ENCODE assay signal across 23 mouse cellular contexts in the genomic region with DNA sequence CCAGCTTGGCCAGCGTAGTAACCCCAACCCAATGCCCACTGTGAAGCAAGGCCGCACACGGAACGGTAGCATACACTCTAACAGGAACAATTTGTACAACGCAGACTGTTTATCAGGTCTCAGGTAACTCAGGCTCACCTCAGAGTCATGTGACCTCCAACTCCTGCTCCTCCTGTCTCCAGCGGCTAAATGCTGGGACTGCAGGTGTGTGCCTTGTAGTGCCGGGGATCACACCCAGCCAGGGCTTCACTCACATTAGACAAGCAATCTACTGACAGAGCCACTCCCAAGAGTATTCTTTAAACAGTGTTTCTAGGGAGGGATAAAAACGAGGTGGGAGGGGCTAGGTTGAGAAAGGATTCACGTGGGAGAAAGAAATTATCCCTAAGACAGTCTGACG. TPM values are rescaled to one million over a fixed set of nuclear protein-coding genes. Genes with fewer than 3 reads are reported as not detected.
DNase-seq lines count a peak whose midpoint lies in the region; ATAC-seq and TF ChIP-seq lines count a peak whose summit lies in the region.
"Had no signal": no experiment of that assay in that cellular context is flagged by ENCODE, and none has a peak within 500 bp of the region (broad histone marks: within the 10 kb centered on the region; RNA-seq: fewer than 3 reads in every experiment).

No protein-coding gene starts in this region.

- no peak overlapping the region for H3K9ac ChIP-seq in heart, embryonic 11.5 days (ENCODE audit: low read depth, low read length)
- no peak overlapping the region for H3K9ac ChIP-seq in intestine, embryonic 15.5 days
- H3K9ac ChIP-seq: embryonic facial prominence, embryonic 13.5 days; forebrain, embryonic 12.5 days; hindbrain, embryonic 12.5 days had no signal

- WGBS in heart, embryonic 10.5 days: 87% methylated on average over 10 of the region's 10 CpGs
- WGBS in heart, embryonic 11.5 days (ENCODE audit: insufficient replicate concordance): 84% methylated on average over 10 of the region's 10 CpGs
- WGBS in intestine, embryonic 15.5 days: 76% methylated on average over 10 of the region's 10 CpGs

- H3K9me3 ChIP-seq in heart, embryonic 10.5 days: no peaks in the 10 kb centered on the region
- H3K9me3 ChIP-seq in heart, embryonic 11.5 days (replicated peaks; ENCODE audit: control insufficient read depth, low read length): no peaks in the 10 kb centered on the region
- H3K9me3 ChIP-seq in intestine, embryonic 15.5 days: no peaks in the 10 kb centered on the region
- H3K9me3 ChIP-seq: embryonic facial prominence, embryonic 13.5 days; forebrain, embryonic 12.5 days; hindbrain, embryonic 12.5 days had no signal

- peak; percentile 45 for DNase-seq in heart, embryonic 10.5 days (ENCODE audit: low spot score)
- peak; percentile 80 for DNase-seq in R1 (ENCODE audit: low read depth, low spot score)
- no peak for DNase-seq in left cerebral cortex, adult 2 months (ENCODE audit: extremely low spot score in 1 of 2, low spot score in 2 of 2)
- no peak for DNase-seq in spleen, postnatal 36 days (ENCODE audit: low spot score in 2 of 2)
- DNase-seq in left cerebral cortex, adult 18-20 months (ENCODE audit: low spot score in 2 of 2): no peak
- DNase-seq: adrenal gland, adult 8-10 months; cerebellum, adult 11-12 months; cerebellum, adult 9-11 months; cerebellum, postnatal 36 days; gastrocnemius, adult 2 months; gastrocnemius, postnatal 25 days; heart, postnatal 10 days; heart, postnatal 4 days had no signal

- H3K4me2 ChIP-seq in heart, embryonic 11.5 days: no peak overlapping the region
- H3K4me2 ChIP-seq in intestine, embryonic 15.5 days (replicated peaks): no peak overlapping the region
- H3K4me2 ChIP-seq: embryonic facial prominence, embryonic 13.5 days; forebrain, embryonic 12.5 days; hindbrain, embryonic 12.5 days had no signal

- intact Hi-C loops in left cerebral cortex, adult 2 months (cut with DNase I): loop anchor here (10.0 kb wide), 1 partner anchor 977 kb away; the partner anchor contains the start of gene Spdl1

- ATAC-seq in heart, embryonic 11.5 days (replicated peaks; ENCODE audit: insufficient number of reproducible peaks, low FRiP score, low TSS enrichment): no peak
- peak; percentile 56 for ATAC-seq in intestine, embryonic 15.5 days
- ATAC-seq: forebrain, embryonic 16.5 days; hindbrain, embryonic 16.5 days; inflammation-experienced regulatory T-cells, adult 6 months had no signal

- no peaks in the 10 kb centered on the region for H3K27me3 ChIP-seq in heart, embryonic 10.5 days (ENCODE audit: insufficient read depth, poor library complexity, severe bottlenecking)
- no peaks in the 10 kb centered on the region for H3K27me3 ChIP-seq in heart, embryonic 11.5 days (ENCODE audit: control insufficient read depth, insufficient read depth, low read length)
- no peaks in the 10 kb centered on the region for H3K27me3 ChIP-seq in intestine, embryonic 15.5 days (replicated peaks)
- H3K27me3 ChIP-seq: embryonic facial prominence, embryonic 13.5 days; forebrain, embryonic 12.5 days; hindbrain, embryonic 12.5 days had no signal

- peaks cover 96% of the 10 kb centered on the region for H3K36me3 ChIP-seq in heart, embryonic 10.5 days
- peaks cover 48% of the 10 kb centered on the region for H3K36me3 ChIP-seq in heart, embryonic 11.5 days (ENCODE audit: control insufficient read depth, insufficient read depth, low read length)
- peaks cover 58% of the 10 kb centered on the region for H3K36me3 ChIP-seq in intestine, embryonic 15.5 days

- no peak overlapping the region for H3K4me3 ChIP-seq in heart, embryonic 10.5 days
- no peak overlapping the region for H3K4me3 ChIP-seq in heart, embryonic 11.5 days (ENCODE audit: low read depth, low read length)
- no peak overlapping the region for H3K4me3 ChIP-seq in intestine, embryonic 15.5 days (replicated peaks)
- H3K4me3 ChIP-seq in left cerebral cortex, adult 2 months: no peak overlapping the region
- H3K4me3 ChIP-seq: embryonic facial prominence, embryonic 13.5 days; forebrain, embryonic 12.5 days; gastrocnemius, adult 2 months; hindbrain, embryonic 12.5 days had no signal

- TF ChIP-seq CTCF in left cerebral cortex, adult 2 months (IDR thresholded peaks at IDR 0.05): no peak

- H3K27ac ChIP-seq in heart, embryonic 10.5 days: no peak overlapping the region
- no peak overlapping the region for H3K27ac ChIP-seq in heart, embryonic 11.5 days (ENCODE audit: low read depth, low read length)
- no peak overlapping the region for H3K27ac ChIP-seq in intestine, embryonic 15.5 days
- no peak overlapping the region for H3K27ac ChIP-seq in left cerebral cortex, adult 2 months
- H3K27ac ChIP-seq: embryonic facial prominence, embryonic 13.5 days; forebrain, embryonic 12.5 days; gastrocnemius, adult 2 months; hindbrain, embryonic 12.5 days had no signal

- no peaks in the 10 kb centered on the region for H3K4me1 ChIP-seq in heart, embryonic 10.5 days
- no peaks in the 10 kb centered on the region for H3K4me1 ChIP-seq in heart, embryonic 11.5 days (ENCODE audit: control insufficient read depth, insufficient read depth, low read length)
- H3K4me1 ChIP-seq in intestine, embryonic 15.5 days (replicated peaks): no peaks in the 10 kb centered on the region
- H3K4me1 ChIP-seq: embryonic facial prominence, embryonic 13.5 days; forebrain, embryonic 12.5 days; hindbrain, embryonic 12.5 days had no signal

RNA-seq across cellular contexts. Expression of gene Fbll1, which starts 12.8 kb away (rescaled TPM):
- polyA plus RNA-seq in heart, embryonic 10.5 days (2016; fragmentation: Nextera tagmentation; extraction: Ambion mirVana): not detected in 2 replicates
- polyA plus RNA-seq in heart, embryonic 11.5 days (2014; fragmentation: Nextera tagmentation; extraction: Ambion mirVana): not detected in 2 replicates
- polyA plus RNA-seq in intestine, embryonic 15.5 days (2015; fragmentation: Nextera tagmentation; extraction: Ambion mirVana): 0.57 and 0.77 TPM in 2 replicates
- total RNA-seq in left cerebral cortex, adult 2 months (2021): 10 to 100 TPM; 41.4 to 42.3 TPM
- 10 to 100 TPM; 39.0 to 41.7 TPM for total RNA-seq in left cerebral cortex, adult 18-20 months (2021)
- total RNA-seq: gastrocnemius, adult 2 months; gastrocnemius, postnatal 25 days; granulocyte monocyte progenitor cell, adult 5-6 weeks; heart, adult 8-10 months; heart, postnatal 10 days; heart, postnatal 4 days had no signal
- polyA plus RNA-seq: inflammation-experienced regulatory T-cells, adult 6 months had no signal

RNA-seq across cellular contexts. Expression of gene Rars, which starts 22.8 kb away (rescaled TPM):
- 92.6 and 106 TPM in 2 replicates for polyA plus RNA-seq in heart, embryonic 10.5 days (2016; fragmentation: Nextera tagmentation; extraction: Ambion mirVana)
- polyA plus RNA-seq in heart, embryonic 11.5 days (2014; fragmentation: Nextera tagmentation; extraction: Ambion mirVana): 82.4 and 89.2 TPM in 2 replicates
- 118 and 122 TPM in 2 replicates for polyA plus RNA-seq in intestine, embryonic 15.5 days (2015; fragmentation: Nextera tagmentation; extraction: Ambion mirVana)
- total RNA-seq in left cerebral cortex, adult 2 months (2021): 10 to 100 TPM; 46.8 to 48.4 TPM
- 10 to 100 TPM; 44.5 to 49.0 TPM for total RNA-seq in left cerebral cortex, adult 18-20 months (2021)

RNA-seq across cellular contexts. Expression of gene Pank3, which starts 42.2 kb away (rescaled TPM):
- polyA plus RNA-seq in heart, embryonic 10.5 days (2016; fragmentation: Nextera tagmentation; extraction: Ambion mirVana): 9.4 and 10.7 TPM in 2 replicates
- 13.1 and 14.4 TPM in 2 replicates for polyA plus RNA-seq in heart, embryonic 11.5 days (2014; fragmentation: Nextera tagmentation; extraction: Ambion mirVana)
- 28.2 and 28.3 TPM in 2 replicates for polyA plus RNA-seq in intestine, embryonic 15.5 days (2015; fragmentation: Nextera tagmentation; extraction: Ambion mirVana)
- 10 to 100 TPM; 33.6 to 36.1 TPM for total RNA-seq in left cerebral cortex, adult 2 months (2021)
- total RNA-seq in left cerebral cortex, adult 18-20 months (2021): 10 to 100 TPM; 35.7 to 35.8 TPM

Comparison
In these comparisons a context has a peak if more than half of its experiments do, and no peak if none do; other contexts are left out.
1. DNase-seq: peak in heart, embryonic 10.5 days (single experiment) and R1 (single experiment); none in left cerebral cortex, adult 2 months (0 of 2), spleen, postnatal 36 days (0 of 2) and left cerebral cortex, adult 18-20 months (0 of 2).